Mouse (Mus musculus) naive thymus-derived CD4-positive, alpha-beta T cell, adult 2 months (primary cell): ENCODE measurements around the gene Trmt61a.
"Not testable (repeated sequence)": the region's sequence is repeated elsewhere in the genome, so short reads cannot be mapped to it uniquely, and the experiment has no call there.

Source experiments
- DNase-seq: peaks from one replicate; pipeline ENCODE4 v3.0.0-alpha.2; 2011; ENCODE audit warnings: low read depth

The Trmt61a gene

DNA sequence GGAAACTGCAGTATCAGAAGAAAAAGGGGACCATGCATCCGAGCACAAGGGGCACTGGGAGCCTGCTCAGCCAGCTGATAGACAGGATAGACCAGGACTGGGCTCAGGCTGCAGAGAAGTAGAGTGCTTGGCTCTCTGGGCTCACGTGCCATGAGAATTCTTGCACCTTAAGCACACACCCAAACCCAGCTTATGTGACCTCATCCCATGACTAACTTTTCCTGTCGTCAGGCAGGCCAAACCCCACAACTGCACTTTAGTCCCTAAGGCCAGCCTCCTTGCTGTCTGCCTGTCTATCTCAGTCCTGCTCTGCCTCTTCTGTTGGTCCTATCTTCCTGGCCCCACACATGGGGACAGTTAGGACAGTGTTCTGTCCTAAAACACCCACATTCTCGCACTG lies 19.8 kb downstream of the Trmt61a start:
- DNase-seq: no peak

- DNase-seq: no peak
Observed at GRCm38 (mm10) chr12:111698346-111698913, 20.5 kb downstream of the Trmt61a start.

GRCm38 (mm10) chr12:111699542-111699941 lies 21.6 kb downstream of the Trmt61a start:
- no peak for DNase-seq

DNA sequence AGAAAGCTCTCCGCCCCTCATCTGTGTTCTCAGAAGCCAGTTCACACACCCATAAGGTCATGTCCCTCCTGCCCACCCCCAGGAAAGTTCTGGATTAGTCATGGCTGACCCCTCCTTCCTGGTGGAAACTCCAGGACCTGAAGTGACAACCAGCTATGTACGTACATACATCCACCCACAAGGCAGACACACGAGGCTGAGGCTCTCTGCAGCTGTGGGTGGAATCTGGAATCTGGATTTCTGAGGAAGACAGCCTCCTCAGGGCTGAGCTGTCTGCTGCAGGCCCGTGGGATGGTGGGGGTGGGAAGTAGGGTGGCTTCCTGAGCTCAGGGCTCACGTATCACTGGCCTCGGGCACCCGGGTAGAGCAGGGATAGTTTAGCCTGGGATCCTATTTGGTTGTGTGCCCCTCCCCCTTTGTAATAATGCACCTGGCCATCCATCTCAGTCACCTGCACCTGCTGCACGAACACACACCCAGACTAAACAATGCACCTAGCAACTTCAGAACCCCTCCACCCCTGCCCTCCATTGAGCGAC lies 23.1 kb downstream of the Trmt61a start:
- DNase-seq: no peak

- no peak for DNase-seq
Observed at GRCm38 (mm10) chr12:111703301-111703700, 25.4 kb downstream of the Trmt61a start.

DNA sequence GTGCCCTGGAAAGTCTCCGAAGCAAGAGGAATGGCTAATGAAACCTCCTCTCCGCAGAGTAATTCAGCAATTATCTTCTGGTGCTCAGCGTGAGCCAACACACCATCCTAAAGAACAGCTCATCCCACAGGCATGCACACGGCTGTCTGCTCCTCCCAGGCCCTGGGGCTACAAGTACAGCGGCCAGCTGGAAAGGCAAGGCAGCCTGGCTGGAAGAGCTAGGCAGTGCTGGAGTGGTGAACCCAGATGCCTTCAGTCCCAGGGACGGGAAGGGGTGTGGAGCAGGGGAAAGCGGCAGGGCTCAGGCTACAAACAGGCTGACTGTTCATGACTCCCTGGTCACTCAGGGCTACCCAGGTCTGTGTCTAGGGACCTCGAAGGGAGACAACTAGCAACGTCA lies 26.7 kb downstream of the Trmt61a start:
- DNase-seq: no peak

GRCm38 (mm10) chr12:111705186-111705973 lies 27.5 kb downstream of the Trmt61a start:
- DNase-seq: no peak

- no peak for DNase-seq
Observed at GRCm38 (mm10) chr12:111708181-111708580, 30.3 kb downstream of the Trmt61a start.

GRCm38 (mm10) chr12:111710091-111710490 lies 32.2 kb downstream of the Trmt61a start:
- no peak for DNase-seq

- peak; percentile 31 for DNase-seq
Observed at GRCm38 (mm10) chr12:111712476-111712875, 34.6 kb downstream of the Trmt61a start.

DNA sequence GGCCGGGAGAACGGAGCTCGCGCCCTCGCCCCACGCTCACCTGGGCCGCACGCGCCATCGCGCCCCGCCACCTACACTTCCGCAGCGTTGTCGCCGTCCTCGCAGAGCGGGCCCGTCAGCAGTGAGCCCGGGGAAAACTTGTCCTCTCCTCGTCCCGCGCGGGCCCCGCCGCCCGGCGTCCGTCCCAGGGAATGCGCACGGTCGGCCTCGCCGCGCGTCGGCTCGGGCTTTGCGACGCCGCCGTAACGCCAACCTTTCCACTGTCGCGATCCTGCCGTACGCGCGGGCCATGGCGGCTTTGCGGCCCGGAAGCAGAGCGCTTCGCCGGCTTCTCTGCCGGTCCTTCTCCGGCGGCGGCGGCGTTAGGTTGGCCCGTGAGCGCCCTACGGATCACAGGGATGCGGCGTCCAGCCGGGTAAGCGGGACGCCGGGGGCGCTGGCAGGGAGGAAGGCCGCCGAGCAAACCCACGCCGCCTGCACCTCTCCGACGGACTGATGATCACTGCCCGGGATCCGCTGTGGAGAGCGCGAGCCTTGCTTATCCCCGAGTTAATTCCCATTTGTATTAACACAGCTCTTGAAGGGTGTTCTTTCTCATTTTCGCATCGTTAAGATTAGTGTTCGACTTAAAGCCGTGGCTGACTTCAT lies 35.2 kb downstream of the Trmt61a start, which contains the start of the genes Bag5 and Apopt1:
TSS of gene Bag5 (minus strand) at position 254 of the 648 bp plus-strand sequence.
TSS of gene Apopt1 (plus strand) at position 258 of the 648 bp plus-strand sequence.
- DNase-seq: peak; percentile 95

DNA sequence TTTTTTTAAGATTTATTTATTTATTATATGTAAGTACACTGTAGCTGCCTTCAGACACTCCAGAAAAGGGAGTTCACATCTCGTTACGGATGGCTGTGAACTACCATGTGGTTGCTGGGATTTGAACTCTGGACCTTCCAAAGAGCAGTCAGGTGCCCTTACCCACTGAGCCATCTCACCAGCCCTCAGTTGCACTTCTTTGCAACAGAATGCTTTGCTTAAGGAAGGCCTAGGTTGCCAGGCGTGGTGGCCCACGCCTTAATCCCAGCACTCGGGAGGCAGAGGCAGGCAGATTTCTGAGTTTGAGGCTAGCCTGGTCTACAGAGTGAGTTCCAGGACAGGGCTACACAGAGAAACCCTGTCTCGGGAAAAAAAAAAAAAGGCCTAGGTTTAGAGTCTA lies 36.0 kb downstream of the Trmt61a start:
- not testable (repeated sequence) for DNase-seq

DNA sequence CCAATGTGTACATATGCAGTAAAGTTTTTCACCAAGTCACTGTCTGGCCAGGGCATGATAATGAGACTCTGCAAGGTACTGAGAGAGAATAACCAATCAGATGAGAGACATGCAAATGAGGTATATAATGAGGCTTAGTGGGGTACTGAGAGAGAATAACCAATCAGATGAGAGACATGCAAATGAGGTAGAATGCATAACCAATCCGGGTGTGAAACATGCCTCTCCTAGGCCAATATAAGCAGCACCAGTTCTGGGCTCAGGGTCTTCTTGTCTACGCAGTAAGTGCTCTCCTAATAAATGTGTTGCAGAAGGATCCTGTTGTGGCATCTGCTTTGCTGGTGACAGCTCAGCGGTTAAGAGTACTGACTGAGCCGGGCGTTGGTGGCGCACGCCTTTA lies 38.6 kb downstream of the Trmt61a start:
- DNase-seq: no peak

DNA sequence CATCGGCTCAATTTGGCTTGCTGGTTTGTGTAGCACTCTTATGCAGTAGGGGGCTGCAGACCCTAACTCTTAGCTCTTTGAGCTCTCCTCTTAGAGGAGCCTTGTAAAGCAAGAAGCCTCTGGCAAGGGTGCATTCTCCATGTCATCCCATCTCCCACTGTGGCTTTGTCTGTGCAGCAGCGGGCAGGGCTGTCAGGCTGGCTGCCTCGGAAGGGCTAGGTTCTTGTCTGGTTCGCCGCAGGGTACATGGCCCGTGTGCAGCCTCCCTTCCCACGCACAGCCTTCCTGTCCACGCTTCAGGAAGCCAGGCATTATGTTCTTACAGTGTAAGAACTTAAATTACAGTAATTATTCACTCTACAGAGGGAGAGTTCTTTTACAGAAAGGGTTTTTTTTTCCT lies 40.8 kb downstream of the Trmt61a start:
- no peak for DNase-seq

- no peak for DNase-seq
Observed at GRCm38 (mm10) chr12:111720222-111720621, 42.3 kb downstream of the Trmt61a start.

GRCm38 (mm10) chr12:111722654-111723053 lies 44.7 kb downstream of the Trmt61a start:
- peak; percentile 54 for DNase-seq

DNA sequence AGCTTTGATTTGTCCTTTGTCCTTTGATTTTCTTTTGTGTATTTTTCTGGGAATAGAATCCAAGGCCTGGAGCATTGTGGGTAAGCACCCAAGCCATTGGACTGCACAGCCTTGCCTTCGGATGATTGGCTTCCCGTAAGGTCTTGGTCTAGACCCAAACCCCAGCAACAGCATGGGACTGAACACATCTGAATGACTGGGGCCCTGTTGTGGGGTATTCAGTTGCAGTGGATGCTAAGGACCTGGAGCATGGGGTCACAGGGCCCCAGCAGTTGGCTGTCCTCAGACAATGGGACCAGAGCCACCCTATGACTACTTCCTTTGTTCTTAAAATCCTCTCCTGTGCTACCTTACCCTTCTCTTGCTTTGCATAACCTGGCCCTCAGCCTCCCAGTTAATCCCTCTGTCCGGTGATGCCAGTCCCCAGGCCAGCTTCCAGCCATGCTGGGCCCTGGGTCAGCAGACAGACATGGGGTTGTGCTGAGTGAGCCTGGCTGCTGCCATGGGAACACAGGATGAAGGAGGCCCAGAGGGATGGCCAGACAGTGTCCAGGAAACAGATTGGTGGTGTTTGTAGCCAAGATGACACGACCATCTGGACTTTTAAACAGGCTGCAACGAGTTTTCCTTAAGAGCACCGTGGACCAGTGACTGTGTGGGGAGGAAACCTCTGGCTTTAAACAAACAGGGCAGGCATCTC lies 46.9 kb downstream of the Trmt61a start:
- no peak for DNase-seq

GRCm38 (mm10) chr12:111725338-111726121 lies 47.6 kb downstream of the Trmt61a start:
- no peak for DNase-seq

GRCm38 (mm10) chr12:111726122-111726463 lies 48.2 kb downstream of the Trmt61a start:
- no peak for DNase-seq

- DNase-seq: no peak
Observed at GRCm38 (mm10) chr12:111727956-111728355, 50.1 kb downstream of the Trmt61a start.
